Mouse (Mus musculus): Measurements from ENCODE around the gene Degs1.
"Not testable (repeated sequence)": the region's sequence is repeated elsewhere in the genome, so short reads cannot be mapped to it uniquely, and the experiment has no call there.

Gene Degs1

GRCm38 (mm10) chr1:182282091-182283075 is at the start of gene Degs1:
Gene Degs1, minus strand, starts transcription at chr1:182282804.
- ATAC-seq (ENCODE audit: insufficient number of reproducible peaks, low FRiP score, low TSS enrichment): peak; percentile 83

GRCm38 (mm10) chr1:182325919-182326318 is 43.3 kb upstream of the Degs1 start:
- ATAC-seq (ENCODE audit: insufficient number of reproducible peaks, low FRiP score, low TSS enrichment): no peak

GRCm38 (mm10) chr1:182324552-182324951 is 41.9 kb upstream of the Degs1 start:
- no peak for ATAC-seq (ENCODE audit: insufficient number of reproducible peaks, low FRiP score, low TSS enrichment)

- ATAC-seq (ENCODE audit: insufficient number of reproducible peaks, low FRiP score, low TSS enrichment): no peak
These were observed 40.5 kb upstream of the Degs1 start for GRCm38 (mm10) chr1:182323139-182323538.

- no peak for ATAC-seq (ENCODE audit: insufficient number of reproducible peaks, low FRiP score, low TSS enrichment)
These were observed 31.6 kb upstream of the Degs1 start for GRCm38 (mm10) chr1:182314201-182314600.

GRCm38 (mm10) chr1:182313181-182313580 is 30.6 kb upstream of the Degs1 start:
- ATAC-seq (ENCODE audit: insufficient number of reproducible peaks, low FRiP score, low TSS enrichment): no peak

GRCm38 (mm10) chr1:182311376-182311775 is 28.8 kb upstream of the Degs1 start:
- no peak for ATAC-seq (ENCODE audit: insufficient number of reproducible peaks, low FRiP score, low TSS enrichment)

GRCm38 (mm10) chr1:182310316-182310715 is 27.7 kb upstream of the Degs1 start:
- no peak for ATAC-seq (ENCODE audit: insufficient number of reproducible peaks, low FRiP score, low TSS enrichment)

- ATAC-seq (ENCODE audit: insufficient number of reproducible peaks, low FRiP score, low TSS enrichment): no peak
These were observed 26.8 kb upstream of the Degs1 start for GRCm38 (mm10) chr1:182309403-182309802.

GRCm38 (mm10) chr1:182302916-182303315 is 20.3 kb upstream of the Degs1 start:
- ATAC-seq (ENCODE audit: insufficient number of reproducible peaks, low FRiP score, low TSS enrichment): no peak

GRCm38 (mm10) chr1:182302176-182302870 is 19.7 kb upstream of the Degs1 start:
- ATAC-seq (ENCODE audit: insufficient number of reproducible peaks, low FRiP score, low TSS enrichment): no peak

GRCm38 (mm10) chr1:182297821-182298220 is 15.2 kb upstream of the Degs1 start:
- no peak for ATAC-seq (ENCODE audit: insufficient number of reproducible peaks, low FRiP score, low TSS enrichment)

- ATAC-seq (ENCODE audit: insufficient number of reproducible peaks, low FRiP score, low TSS enrichment): no peak
These were observed 14.6 kb upstream of the Degs1 start for GRCm38 (mm10) chr1:182297246-182297645.

- no peak for ATAC-seq (ENCODE audit: insufficient number of reproducible peaks, low FRiP score, low TSS enrichment)
These were observed 14.2 kb upstream of the Degs1 start for GRCm38 (mm10) chr1:182296816-182297215.

GRCm38 (mm10) chr1:182296141-182296540 is 13.5 kb upstream of the Degs1 start:
- no peak for ATAC-seq (ENCODE audit: insufficient number of reproducible peaks, low FRiP score, low TSS enrichment)

GRCm38 (mm10) chr1:182292291-182292690 is 9.7 kb upstream of the Degs1 start:
- ATAC-seq (ENCODE audit: insufficient number of reproducible peaks, low FRiP score, low TSS enrichment): no peak

- ATAC-seq (ENCODE audit: insufficient number of reproducible peaks, low FRiP score, low TSS enrichment): not testable (repeated sequence)
These were observed 8.1 kb upstream of the Degs1 start for GRCm38 (mm10) chr1:182290741-182291140.

- no peak for ATAC-seq (ENCODE audit: insufficient number of reproducible peaks, low FRiP score, low TSS enrichment)
These were observed 7.2 kb upstream of the Degs1 start for GRCm38 (mm10) chr1:182289781-182290180.

GRCm38 (mm10) chr1:182288601-182289000 is 6.0 kb upstream of the Degs1 start:
- ATAC-seq (ENCODE audit: insufficient number of reproducible peaks, low FRiP score, low TSS enrichment): no peak

GRCm38 (mm10) chr1:182287781-182288180 is 5.2 kb upstream of the Degs1 start:
- ATAC-seq (ENCODE audit: insufficient number of reproducible peaks, low FRiP score, low TSS enrichment): no peak

- ATAC-seq (ENCODE audit: insufficient number of reproducible peaks, low FRiP score, low TSS enrichment): no peak
These were observed 2.2 kb upstream of the Degs1 start for GRCm38 (mm10) chr1:182284795-182285194.
